Mouse (Mus musculus): ENCODE measurements around the gene Kcnab1.
"Not testable (repeated sequence)": the region's sequence is repeated elsewhere in the genome, so short reads cannot be mapped to it uniquely, and the experiment has no call there.

The Kcnab1 gene

DNA sequence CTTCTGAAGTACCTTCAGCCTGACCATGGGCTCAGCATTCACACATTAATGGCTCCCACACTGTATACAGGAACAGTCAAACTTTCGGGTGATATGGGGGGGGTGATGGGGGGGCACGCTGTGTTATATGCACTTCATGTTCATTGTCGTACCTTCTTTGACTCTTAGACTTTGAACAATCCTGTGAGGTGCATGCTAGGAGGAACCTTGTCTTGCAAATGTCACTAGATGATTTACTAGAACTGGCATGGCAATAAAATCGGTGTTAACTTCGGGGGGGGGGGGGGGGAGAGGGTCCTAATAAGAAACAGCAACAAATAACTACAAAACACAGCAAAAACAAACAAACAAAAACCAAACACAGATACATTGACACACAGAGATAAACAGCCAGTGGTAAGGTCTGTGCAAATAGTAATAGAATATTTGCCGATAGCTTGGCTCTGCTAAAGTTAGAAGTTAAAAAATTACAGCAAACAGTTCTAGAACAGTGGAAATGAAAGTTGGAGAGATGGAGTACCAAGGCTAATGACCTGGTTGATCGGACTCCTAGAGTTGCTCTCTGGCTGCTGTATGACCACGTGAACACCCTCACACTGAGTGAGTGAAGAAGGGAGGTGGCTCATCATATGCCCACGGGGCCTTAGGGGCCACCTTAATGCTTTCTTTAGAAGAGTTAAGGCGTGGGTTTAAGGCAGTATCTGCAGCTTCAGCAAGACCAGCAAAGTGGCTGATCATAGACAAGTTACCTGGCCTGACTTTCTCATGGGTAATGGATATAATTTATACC is 256.9 kb downstream of the Kcnab1 start:
- DNase-seq (ENCODE audit: low spot score) = no peak

DNA sequence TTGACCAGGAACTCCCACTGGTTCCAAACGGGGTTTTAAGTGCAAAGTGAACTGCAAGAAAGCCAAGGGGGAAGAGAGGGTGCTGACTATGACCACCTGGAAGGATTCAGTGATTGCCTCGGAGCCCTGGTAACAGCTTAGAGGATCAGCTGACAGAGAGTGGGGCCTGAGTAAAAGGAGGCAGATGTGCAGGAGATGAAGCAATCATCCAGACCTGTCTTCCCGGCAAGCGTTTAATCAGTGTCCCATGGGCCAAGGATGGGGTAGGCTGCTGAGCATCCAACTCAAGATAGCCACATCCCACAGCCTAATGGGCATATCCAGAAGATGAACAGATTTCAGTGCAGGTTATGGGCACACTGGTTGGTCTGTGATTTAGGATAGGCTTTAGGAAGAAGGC is 258.8 kb downstream of the Kcnab1 start:
- DNase-seq (ENCODE audit: low spot score) = no peak

- DNase-seq (ENCODE audit: low spot score) = no peak
Measured at GRCm38 (mm10) chr3:65372552-65372951, 263.4 kb downstream of the Kcnab1 start.

GRCm38 (mm10) chr3:65373594-65374182 is 264.5 kb downstream of the Kcnab1 start:
- no peak for DNase-seq (ENCODE audit: low spot score)

DNA sequence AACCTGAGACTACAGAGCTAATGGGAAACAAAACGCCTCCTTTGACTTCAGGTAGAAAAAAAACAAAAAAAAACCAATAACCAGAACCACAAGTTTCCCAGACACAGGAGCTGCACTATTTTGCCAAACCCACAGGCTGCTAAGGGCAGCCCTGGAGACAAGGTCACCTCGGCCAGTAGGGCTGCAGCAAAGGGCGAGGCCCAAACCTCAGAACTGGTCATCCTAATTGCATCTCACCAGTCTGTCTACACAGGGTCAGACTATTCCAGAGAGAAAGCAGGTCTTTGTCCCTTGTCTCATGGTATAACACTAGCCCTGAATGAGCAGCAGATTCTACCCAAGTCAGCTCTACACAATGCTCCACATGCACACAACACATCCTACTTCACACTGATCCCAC is 265.5 kb downstream of the Kcnab1 start:
- DNase-seq (ENCODE audit: low spot score) = no peak

DNA sequence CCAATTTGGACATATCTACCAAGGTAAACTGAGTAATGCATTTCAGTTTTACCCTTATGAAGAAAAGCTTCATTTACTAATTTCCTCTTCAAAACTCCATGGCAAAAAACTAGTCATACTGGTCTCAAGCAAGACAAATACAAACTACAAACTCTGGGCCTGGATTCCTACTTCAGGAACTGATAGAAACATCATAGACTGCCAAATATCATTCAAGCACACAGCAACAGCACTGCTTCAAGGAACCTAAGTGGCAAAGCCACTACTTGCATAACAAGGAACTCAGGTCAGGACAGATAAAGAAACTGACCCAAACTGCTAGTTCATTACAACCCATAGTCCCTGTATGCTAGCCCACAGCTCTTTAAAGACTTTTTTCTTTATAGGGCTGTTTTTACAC is 269.5 kb downstream of the Kcnab1 start:
- no peak for DNase-seq (ENCODE audit: low spot score)

- DNase-seq (ENCODE audit: low spot score) = no peak
Measured at GRCm38 (mm10) chr3:65379884-65380539, 270.8 kb downstream of the Kcnab1 start.

DNA sequence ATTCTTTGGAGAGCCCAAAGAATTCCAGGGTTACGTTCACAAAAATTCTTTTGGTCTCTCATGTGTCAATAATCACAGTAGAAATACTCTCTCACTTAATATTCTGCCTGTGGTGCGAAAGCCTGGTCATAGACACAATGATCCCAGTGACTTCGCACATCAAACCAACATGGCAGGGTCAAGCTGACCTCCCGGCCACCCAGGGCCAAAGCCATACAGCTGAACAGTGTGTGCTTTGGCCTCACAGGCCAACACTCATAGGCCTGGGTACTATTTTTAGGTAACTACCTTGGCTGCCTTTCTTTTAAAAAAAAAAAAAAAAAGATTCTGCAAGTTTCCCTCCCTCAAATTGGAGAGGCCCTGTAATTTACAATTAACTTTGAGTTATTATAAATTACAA is 271.9 kb downstream of the Kcnab1 start:
- peak; percentile 46 for DNase-seq (ENCODE audit: low spot score)

- DNase-seq (ENCODE audit: low spot score) = no peak
Measured at GRCm38 (mm10) chr3:65384431-65384830, 275.2 kb downstream of the Kcnab1 start.

GRCm38 (mm10) chr3:65385771-65386170 is 276.6 kb downstream of the Kcnab1 start:
- no peak for DNase-seq (ENCODE audit: low spot score)

GRCm38 (mm10) chr3:65391222-65391783 is 282.1 kb downstream of the Kcnab1 start:
- DNase-seq (ENCODE audit: low spot score) = no peak

DNA sequence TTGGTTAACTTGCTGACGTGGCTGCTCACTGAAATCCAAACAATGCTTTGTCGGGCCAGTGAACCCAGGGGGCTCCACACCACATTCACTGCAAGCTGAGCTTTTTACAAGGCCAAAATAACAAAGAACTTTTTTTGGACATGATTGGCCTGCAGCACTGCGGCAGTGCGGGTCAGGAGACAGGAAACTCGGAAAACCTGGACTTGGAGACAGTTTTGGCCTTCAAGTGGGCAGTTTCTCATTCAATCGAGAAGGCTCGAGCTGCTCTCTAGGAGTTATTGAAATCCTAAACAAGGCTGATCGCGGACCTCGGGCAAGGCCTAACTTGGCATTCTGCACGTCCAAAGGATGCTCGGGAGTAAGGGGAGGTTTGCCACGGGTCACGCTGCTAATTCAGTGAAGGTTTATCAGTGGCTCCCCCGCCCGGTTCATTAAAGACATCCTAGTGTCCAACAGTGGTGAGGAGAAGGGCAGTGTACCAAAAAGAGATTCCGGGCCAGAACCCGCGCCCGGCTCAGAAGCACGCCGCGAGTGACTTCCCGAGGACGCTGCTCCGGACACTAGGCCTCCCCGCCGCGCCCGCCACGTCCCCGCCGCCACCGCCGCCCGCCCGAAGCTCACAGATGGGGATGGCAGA is 282.7 kb downstream of the Kcnab1 start:
- peak; percentile 16 for DNase-seq (ENCODE audit: low spot score)

DNA sequence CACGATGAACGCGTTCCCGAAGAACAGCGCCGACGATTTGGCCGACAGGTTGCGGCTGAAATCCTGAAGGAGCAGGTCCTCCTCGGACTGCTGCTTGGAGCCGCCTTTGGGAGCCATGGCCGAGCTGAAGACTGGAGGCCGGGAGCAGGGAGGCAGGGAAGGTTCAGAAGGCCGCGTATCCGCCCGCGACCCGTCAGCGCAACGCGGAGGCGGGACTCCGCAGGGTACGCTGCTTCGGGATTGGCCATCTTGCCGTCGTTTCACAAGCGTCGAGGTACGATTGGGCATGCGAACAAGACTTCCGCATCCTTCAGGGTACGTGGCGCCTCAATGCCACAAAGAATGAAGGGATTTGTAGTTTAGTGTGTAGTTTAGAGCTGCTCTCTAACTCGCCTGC is 283.2 kb downstream of the Kcnab1 start, which contains the start of gene Ssr3:
Gene Ssr3 (minus strand): TSS at position 203 of the 397 bp plus-strand sequence.
- DNase-seq (ENCODE audit: low spot score) = peak; percentile 96

DNA sequence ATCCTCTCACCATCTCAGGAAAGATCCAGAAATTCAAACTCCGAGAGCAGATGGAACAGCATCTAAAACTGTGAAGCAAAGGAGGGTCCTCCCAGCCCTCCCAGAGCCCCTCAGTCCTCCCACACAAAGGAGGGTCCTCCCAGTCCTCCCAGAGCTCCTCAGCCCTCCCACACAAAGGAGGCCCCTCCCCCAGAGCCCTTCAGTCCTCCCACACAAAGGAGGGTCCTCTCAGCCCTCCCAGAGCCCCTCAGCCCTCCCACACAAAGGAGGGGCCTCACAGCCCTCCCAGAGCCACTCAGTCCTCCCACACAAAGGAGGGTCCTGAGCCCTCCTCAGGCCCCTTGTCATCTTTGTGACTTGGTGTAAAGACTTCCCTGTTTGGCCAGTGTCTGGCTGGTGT is 285.9 kb downstream of the Kcnab1 start:
- DNase-seq (ENCODE audit: low spot score) = not testable (repeated sequence)

DNA sequence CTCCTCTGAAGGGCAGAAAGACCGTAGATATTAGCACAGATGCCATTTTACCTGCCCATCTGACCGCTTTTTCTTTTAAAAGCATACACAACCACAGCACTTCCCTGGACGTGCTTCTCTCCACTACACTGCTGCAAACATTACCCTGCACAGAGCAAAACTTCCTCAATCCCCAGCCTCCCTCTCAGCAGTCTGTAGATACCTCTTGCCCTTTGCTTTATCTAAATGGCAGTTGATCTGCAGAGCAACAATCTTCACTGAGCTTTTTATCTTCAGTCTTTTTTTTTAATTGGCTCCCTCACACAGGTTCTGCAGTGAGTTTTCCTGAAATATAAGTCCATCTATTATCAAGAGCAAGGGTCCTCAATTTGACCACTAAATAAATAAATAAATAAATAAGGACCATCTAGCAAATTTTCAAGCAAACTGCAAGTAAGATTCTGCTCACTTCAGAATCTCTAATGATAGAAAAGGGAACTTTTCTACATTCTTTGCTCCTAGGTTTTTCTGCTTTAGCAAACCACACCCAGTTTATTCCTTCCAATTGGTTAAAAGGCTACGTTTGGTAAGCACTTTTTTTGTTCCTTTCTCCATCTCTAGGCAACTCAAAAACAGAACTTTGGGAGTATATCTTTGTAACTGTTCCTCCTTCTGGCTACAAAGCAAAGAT is 287.8 kb downstream of the Kcnab1 start:
- DNase-seq (ENCODE audit: low spot score) = no peak

- DNase-seq (ENCODE audit: low spot score) = no peak
Measured at GRCm38 (mm10) chr3:65397566-65397965, 288.4 kb downstream of the Kcnab1 start.

DNA sequence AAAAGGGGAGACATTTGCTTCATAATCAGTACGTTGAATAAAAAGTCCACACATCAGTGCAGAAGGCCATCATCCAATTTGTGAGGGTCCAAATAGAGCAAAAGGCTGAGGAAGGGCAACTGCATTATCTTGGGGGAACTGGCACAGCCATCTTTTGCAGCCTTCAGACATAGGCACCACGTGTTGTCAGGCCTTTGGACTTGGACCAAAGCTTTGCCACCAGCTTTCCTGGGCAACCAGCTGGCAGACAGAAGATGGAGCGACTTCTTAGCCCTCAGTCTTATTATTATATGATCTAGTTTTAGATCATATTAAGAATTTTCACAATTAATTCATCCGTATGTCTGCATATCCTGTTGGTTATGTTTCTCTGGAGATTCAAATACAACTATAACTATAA is 296.6 kb downstream of the Kcnab1 start:
- no peak for DNase-seq (ENCODE audit: low spot score)

GRCm38 (mm10) chr3:65407891-65408290 is 298.7 kb downstream of the Kcnab1 start:
- no peak for DNase-seq (ENCODE audit: low spot score)

- no peak for DNase-seq (ENCODE audit: low spot score)
Measured at GRCm38 (mm10) chr3:65416571-65416970, 307.4 kb downstream of the Kcnab1 start.

DNA sequence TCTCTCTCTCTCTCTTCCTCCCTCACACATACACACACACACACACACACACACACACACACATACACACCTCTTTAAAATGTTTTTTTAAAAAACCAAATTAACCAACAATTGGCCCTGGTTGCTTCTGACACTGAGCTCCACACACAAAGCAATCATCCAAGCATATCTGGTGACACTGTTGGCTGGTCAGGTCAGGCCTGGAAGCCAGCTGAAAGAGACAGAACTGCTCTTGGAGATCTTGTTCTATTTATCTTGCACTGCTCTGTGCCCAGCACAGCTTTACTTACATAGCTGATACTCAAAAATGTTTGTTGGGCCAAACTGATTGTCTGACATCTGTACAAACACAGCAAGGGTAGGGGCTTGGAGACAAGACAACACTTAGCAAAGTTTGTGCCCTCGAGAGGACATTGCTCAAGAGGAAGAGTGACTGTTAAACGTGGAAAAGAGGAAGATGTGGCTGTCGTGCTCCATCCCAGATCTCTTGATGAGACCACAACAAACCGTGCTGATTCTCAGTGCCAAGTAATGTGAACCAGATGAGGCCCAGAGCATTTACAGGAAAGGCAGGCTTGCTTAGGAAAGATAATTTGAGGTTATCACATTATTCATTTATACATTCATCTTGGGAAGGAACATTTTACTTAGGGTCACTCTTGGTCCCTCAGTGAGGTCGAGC is 308.9 kb downstream of the Kcnab1 start:
- no peak for DNase-seq (ENCODE audit: low spot score)

GRCm38 (mm10) chr3:65419706-65420105 is 310.5 kb downstream of the Kcnab1 start:
- DNase-seq (ENCODE audit: low spot score) = no peak
